Mouse (Mus musculus) heart, adult 2 months (tissue): ENCODE data around the gene Ipmk. TPM values are rescaled to one million over a fixed set of nuclear protein-coding genes. Genes with fewer than 3 reads are reported as not detected.

Experiments used
- DNase-seq, 2 experiments: peaks; one replicate each; pipeline ENCODE4 v3.0.0; 2021
- H3K27ac ChIP-seq: fragments of 200-600 bp; 2 replicates; pipeline ENCODE4 v1.8.1; 2022
- H3K27me3 ChIP-seq: fragments of 200-500 bp; 2 replicates; pipeline ENCODE4 v1.6.1; 2012; ENCODE audit warnings: mild to moderate bottlenecking, low read length, inconsistent platforms, mixed read lengths; ENCODE audit not compliant: control insufficient read depth, insufficient read depth
- H3K36me3 ChIP-seq: fragments of 200-500 bp; 2 replicates; pipeline ENCODE4 v1.6.1; 2012; ENCODE audit warnings: low read length, inconsistent platforms; ENCODE audit not compliant: control insufficient read depth, insufficient read depth
- H3K4me1 ChIP-seq: fragments of 200-500 bp; 2 replicates; pipeline ENCODE4 v1.6.1; 2011; ENCODE audit warnings: low read length; ENCODE audit not compliant: control insufficient read depth, insufficient read depth
- H3K4me3 ChIP-seq: fragments of 200-600 bp; 2 replicates; pipeline ENCODE4 v1.8.1; 2022
- H3K79me2 ChIP-seq: fragments of 200-500 bp; replicated peaks from 2 replicates; pipeline ENCODE4 v1.6.1; 2012; ENCODE audit warnings: mild to moderate bottlenecking, inconsistent platforms, low read length, moderate library complexity, mixed read lengths; ENCODE audit not compliant: control insufficient read depth, insufficient read depth
- H3K9ac ChIP-seq: fragments of 200-500 bp; 2 replicates; pipeline ENCODE4 v1.6.1; 2012; ENCODE audit warnings: low read depth, mild to moderate bottlenecking, control low read depth, inconsistent platforms, low read length, mixed read lengths
- CTCF ChIP-seq: fragments of 200-600 bp; IDR thresholded peaks from 2 replicates; pipeline ENCODE4 v1.8.1; 2022; ENCODE audit warnings: antibody characterized with exemption, mild to moderate bottlenecking, moderate library complexity
- EP300 ChIP-seq: fragments of 200-500 bp; IDR thresholded peaks from 2 replicates; pipeline ENCODE4 v1.6.1; 2011; ENCODE audit warnings: low read depth, low read length, control low read depth; ENCODE audit not compliant: insufficient read depth
- POLR2A ChIP-seq: fragments of 200-500 bp; IDR thresholded peaks from 2 replicates; pipeline ENCODE4 v1.6.1; 2011; ENCODE audit warnings: mild to moderate bottlenecking, low read depth, low read length, control low read depth; ENCODE audit not compliant: insufficient read depth
- WGBS: fragments of 180-500 bp; shearing (Covaris S2); methylation state at CpG from one replicate; pipeline ENCODE4 v1.1.7; 2018; 5-methylcytosine and 5-hydroxymethylcytosine counted together
- intact Hi-C: fragments of 180-260 bp; cut with DNase I; formaldehyde crosslinking; loops from one replicate; pipeline ENCODE4 v1.15.1; 2025
- polyA plus RNA-seq: library from polyadenylated mRNA; depleted of rRNA; stranded (reverse); fragments of >200 nt; gene quantifications from 2 replicates; pipeline ENCODE4 v1.2.3, GENCODE M21; 2012
- total RNA-seq, 2 experiments: library from RNA; stranded (reverse); gene quantifications; 2 replicates each; pipeline ENCODE4 v1.2.3; 2021

The Ipmk gene
- total and polyA plus RNA-seq, 3 experiments, result 5.0 to 17.9 (median 12.6) TPM

GRCm38 (mm10) chr10:71346106-71346505, 1.5 kb upstream of the Ipmk start:
- no peak for TF ChIP-seq POLR2A
- TF ChIP-seq CTCF, result no peak
- no peak for TF ChIP-seq EP300
- 50% methylated on average over 2 of the region's 2 CpGs for WGBS
- H3K27me3 ChIP-seq, result no peaks in the 10 kb centered on the region
- H3K79me2 ChIP-seq, result 0 out of 2 replicates have a peak, but pooled peaks cover 3% of the 10 kb centered on the region
- DNase-seq, result no peak
- H3K4me1 ChIP-seq, result peaks cover 6% of the 10 kb centered on the region
- H3K9ac ChIP-seq, result no peak overlapping the region
- H3K36me3 ChIP-seq, result no peaks in the 10 kb centered on the region
- no peak overlapping the region for H3K4me3 ChIP-seq
- intact Hi-C loops, result loop anchor here (5.0 kb wide), 2 partner anchors 59 to 109 kb away; partner anchors contain the start of genes Tfam and Ube2d1
- no peak overlapping the region for H3K27ac ChIP-seq

GRCm38 (mm10) chr10:71346722-71347508, 648 bp upstream of the Ipmk start:
- no peak for DNase-seq
- 13% methylated on average over 13 of the region's 13 CpGs for WGBS
- peak overlapping the region; percentile 68 for H3K9ac ChIP-seq
- peaks cover 3% of the 10 kb centered on the region; the same call in 1 of the 2 replicates for H3K79me2 ChIP-seq
- H3K36me3 ChIP-seq, result no peaks in the 10 kb centered on the region
- intact Hi-C loops, result loop anchor here (5.0 kb wide), 2 partner anchors 60 to 110 kb away; partner anchors contain the start of genes Tfam and Ube2d1
- H3K4me1 ChIP-seq, result peaks cover 6% of the 10 kb centered on the region
- no peak for TF ChIP-seq POLR2A
- peak; percentile 44 for TF ChIP-seq CTCF
- peak overlapping the region; percentile 96 for H3K4me3 ChIP-seq
- peak overlapping the region; percentile 79 for H3K27ac ChIP-seq
- H3K27me3 ChIP-seq, result no peaks in the 10 kb centered on the region

- peak; percentile 68 to 74 for DNase-seq
- peak overlapping the region; percentile 96 for H3K9ac ChIP-seq
- peaks cover 6% of the 10 kb centered on the region for H3K4me1 ChIP-seq
- H3K27me3 ChIP-seq, result no peaks in the 10 kb centered on the region
- intact Hi-C loops, result loop anchor here (5.0 kb wide), 2 partner anchors 61 to 111 kb away; partner anchors contain the start of genes Tfam and Ube2d1
- H3K79me2 ChIP-seq, result peaks cover 3% of the 10 kb centered on the region; the same call in 1 of the 2 replicates
- H3K36me3 ChIP-seq, result no peaks in the 10 kb centered on the region
- H3K27ac ChIP-seq, result peak overlapping the region; percentile 94
- peak; percentile 25 for TF ChIP-seq CTCF
- no peak for TF ChIP-seq POLR2A
- TF ChIP-seq EP300, result no peak
- WGBS, result under 1% methylated on average over 48 of the region's 48 CpGs
- peak overlapping the region; percentile 96 for H3K4me3 ChIP-seq
These were observed 537 bp downstream of the Ipmk start for GRCm38 (mm10) chr10:71347964-71348636.

- peak in 1 of 2 experiments; percentile 33 for DNase-seq
- intact Hi-C loops, result loop anchor here (5.0 kb wide), 2 partner anchors 61 to 111 kb away; partner anchors contain the start of genes Tfam and Ube2d1
- no peaks in the 10 kb centered on the region for H3K36me3 ChIP-seq
- no peak overlapping the region; the same call in 1 of the 2 replicates for H3K9ac ChIP-seq
- WGBS, result 18% methylated on average over 16 of the region's 16 CpGs
- no peak for TF ChIP-seq EP300
- TF ChIP-seq POLR2A, result no peak
- no peak for TF ChIP-seq CTCF
- H3K27ac ChIP-seq, result peak overlapping the region; percentile 94
- H3K27me3 ChIP-seq, result no peaks in the 10 kb centered on the region
- peaks cover 6% of the 10 kb centered on the region; the same call in 1 of the 2 replicates for H3K79me2 ChIP-seq
- peaks cover 6% of the 10 kb centered on the region for H3K4me1 ChIP-seq
- peak overlapping the region; percentile 96 for H3K4me3 ChIP-seq
These were observed 1.2 kb downstream of the Ipmk start for GRCm38 (mm10) chr10:71348637-71349280.

GRCm38 (mm10) chr10:71349290-71349689, 1.7 kb downstream of the Ipmk start:
- intact Hi-C loops, result loop anchor here (5.0 kb wide), 2 partner anchors 62 to 112 kb away; partner anchors contain the start of genes Tfam and Ube2d1
- TF ChIP-seq POLR2A (no peak), CTCF (no peak), EP300 (no peak)
- peak overlapping the region; percentile 96; the same call in 1 of the 2 replicates for H3K4me3 ChIP-seq
- H3K27ac ChIP-seq, result peak overlapping the region; percentile 94
- DNase-seq, result no peak
- 62% methylated on average over 1 of the region's 1 CpGs for WGBS
- H3K27me3 ChIP-seq, result no peaks in the 10 kb centered on the region
- peaks cover 6% of the 10 kb centered on the region for H3K4me1 ChIP-seq
- H3K79me2 ChIP-seq, result peaks cover 5% of the 10 kb centered on the region; the same call in 1 of the 2 replicates
- H3K9ac ChIP-seq, result no peak overlapping the region
- H3K36me3 ChIP-seq, result no peaks in the 10 kb centered on the region
